24 mouse cellular contexts compared by ENCODE assay signal in the genomic region with DNA sequence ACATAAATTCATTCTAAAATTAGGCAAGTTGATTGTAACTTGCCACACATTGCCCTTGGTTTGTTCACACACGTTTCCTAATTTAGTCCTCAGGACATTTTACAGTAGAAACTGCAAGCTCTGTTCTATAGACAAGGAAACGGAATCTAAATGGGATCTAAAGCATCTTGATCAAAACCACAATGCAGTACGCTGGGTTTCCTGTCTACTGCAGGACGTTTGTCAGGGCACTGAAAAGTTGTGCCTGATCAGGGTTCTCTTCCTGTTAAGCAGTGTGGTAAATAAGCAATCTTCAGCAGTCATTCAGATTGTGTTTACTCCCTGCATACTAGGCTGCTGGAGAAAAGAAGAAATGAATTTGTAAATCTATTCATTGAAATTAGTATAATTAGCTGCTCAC. TPM values are rescaled to one million over a fixed set of nuclear protein-coding genes. Genes with fewer than 3 reads are reported as not detected.
DNase-seq lines count a peak whose midpoint lies in the region; ATAC-seq and TF ChIP-seq lines count a peak whose summit lies in the region.
"Had no signal": no experiment of that assay in that cellular context is flagged by ENCODE, and none has a peak within 500 bp of the region (broad histone marks: within the 10 kb centered on the region; RNA-seq: fewer than 3 reads in every experiment).

No protein-coding gene starts in this region.

- peaks cover 26% of the 10 kb centered on the region for H3K4me1 ChIP-seq in bone marrow macrophage, adult 2 months (ENCODE audit: control insufficient read depth, insufficient read depth, low read length)
- H3K4me1 ChIP-seq: embryonic facial prominence, embryonic 13.5 days; forebrain, embryonic 10.5 days; limb, embryonic 13.5 days; lung, embryonic 15.5 days had no signal

- ATAC-seq in inflammation-experienced regulatory T-cells, adult 6 months, result peak; percentile 38
- ATAC-seq: forebrain, embryonic 16.5 days; hindbrain, embryonic 16.5 days had no signal

- H3K27ac ChIP-seq in bone marrow macrophage, adult 2 months (ENCODE audit: insufficient read depth, low read depth, low read length), result 0 out of 2 replicates have a peak overlapping the region, but pooled peaks have one; percentile 18
- H3K27ac ChIP-seq: embryonic facial prominence, embryonic 13.5 days; forebrain, embryonic 10.5 days; limb, embryonic 13.5 days; lung, embryonic 15.5 days had no signal

- TF ChIP-seq CTCF in bone marrow macrophage, adult 2 months (IDR thresholded peaks at IDR 0.05; ENCODE audit: low read depth, low read length), result no peak

- no peak overlapping the region for H3K4me3 ChIP-seq in bone marrow macrophage, adult 2 months (ENCODE audit: insufficient read depth, low read length)
- H3K4me3 ChIP-seq: embryonic facial prominence, embryonic 13.5 days; forebrain, embryonic 10.5 days; limb, embryonic 13.5 days; lung, embryonic 15.5 days had no signal

- no peak for TF ChIP-seq POLR2A in bone marrow macrophage, adult 2 months (IDR thresholded peaks at IDR 0.05; ENCODE audit: borderline replicate concordance, low read depth, low read length)

- DNase-seq in thymus, postnatal 0 days (ENCODE audit: low spot score), result peak; percentile 32
- DNase-seq in thymus, postnatal 36 days, result no peak
- DNase-seq in urinary bladder, postnatal 25 days (ENCODE audit: low spot score), result no peak
- DNase-seq in frontal cortex, postnatal 36 days (ENCODE audit: low spot score in 2 of 2), result no peak
- DNase-seq in retina, postnatal 1 day, result no peak
- DNase-seq: adrenal gland, postnatal 10 days; cerebellum, adult 11 months; cerebellum, adult 9-10 months; cerebellum, postnatal 36 days; heart, postnatal 14 days; kidney, adult 11 months; kidney, postnatal 14 days; lung, postnatal 4 days; midbrain, embryonic 14.5 days; right cerebral cortex, adult 18-20 months; spleen, adult 18-20 months had no signal

RNA-seq across cellular contexts. Expression of a gene that starts 28.3 kb away (rescaled TPM):
- polyA plus RNA-seq in thymus, postnatal 0 days (2015; fragmentation: Nextera tagmentation; extraction: Ambion mirVana), result 3.7 TPM in 2 replicates
- 56.0 and 57.9 TPM in 2 replicates for polyA plus RNA-seq in bone marrow macrophage, adult 2 months (2012; ENCODE audit: insufficient read depth, insufficient read length, missing spikeins)
- polyA plus RNA-seq in inflammation-experienced regulatory T-cells, adult 6 months (2017; shearing (Covaris generic)), result not detected

Comparison
In these comparisons a context has a peak if more than half of its experiments do, and no peak if none do; other contexts are left out.
1. RNA of a gene that starts 28.3 kb away (polyA plus RNA-seq): 56.0 to 57.9 TPM in bone marrow macrophage, adult 2 months; 3.7 TPM in thymus, postnatal 0 days and not detected in inflammation-experienced regulatory T-cells, adult 6 months; every median in the first group is over 10 times any median in the second.